Mouse (Mus musculus) lung, embryonic 14.5 days (tissue): Measurements from ENCODE around the gene Smyd3. TPM values are rescaled to one million over a fixed set of nuclear protein-coding genes. Genes with fewer than 3 reads are reported as not detected.

ENCODE experiments used
- ATAC-seq: fragments of 200-750 bp; cut with Nextera tagmentation; 2 replicates; pipeline ENCODE4 v1.8.0; 2017; ENCODE audit warnings: mild to moderate bottlenecking, moderate TSS enrichment, moderate library complexity; ENCODE audit not compliant: insufficient read depth
- DNase-seq: peaks from one replicate; pipeline ENCODE4 v3.0.0-alpha.2; 2015
- H3K27ac ChIP-seq: fragments of 300-500 bp; sonication (generic); 2 replicates; pipeline ENCODE4 v1.5.1; 2014; ENCODE audit warnings: low read depth, mild to moderate bottlenecking, moderate library complexity
- H3K27me3 ChIP-seq: fragments of 300-500 bp; sonication (generic); 2 replicates; pipeline ENCODE4 v1.6.1; 2014; ENCODE audit warnings: low read length, control low read depth; ENCODE audit not compliant: insufficient read depth
- H3K36me3 ChIP-seq: fragments of 300-500 bp; sonication (generic); 2 replicates; pipeline ENCODE4 v1.6.1; 2014; ENCODE audit warnings: control low read depth; ENCODE audit not compliant: insufficient read depth
- H3K4me1 ChIP-seq: fragments of 300-500 bp; sonication (generic); 2 replicates; pipeline ENCODE4 v1.6.1; 2014; ENCODE audit warnings: antibody characterized with exemption, control low read depth; ENCODE audit not compliant: insufficient read depth
- H3K4me2 ChIP-seq: fragments of 300-500 bp; sonication (generic); 2 replicates; pipeline ENCODE4 v1.6.1; 2014; ENCODE audit warnings: mild to moderate bottlenecking
- H3K4me3 ChIP-seq: fragments of 300-500 bp; sonication (generic); 2 replicates; pipeline ENCODE4 v1.5.1; 2014; ENCODE audit warnings: low read depth, low read length
- H3K9ac ChIP-seq: fragments of 300-500 bp; sonication (generic); 2 replicates; pipeline ENCODE4 v1.6.1; 2014
- H3K9me3 ChIP-seq: fragments of 300-500 bp; sonication (generic); 2 replicates; pipeline ENCODE4 v1.6.1; 2016; ENCODE audit warnings: low read depth, low read length, control low read depth
- CTCF ChIP-seq: IDR thresholded peaks from 2 replicates; pipeline ENCODE4 v1.5.1; 2016; ENCODE audit warnings: antibody characterized with exemption, low read depth
- WGBS: fragments of 180-500 bp; shearing (Covaris S2); extraction: QIAGEN DNeasy Blood & Tissue Kit; methylation state at CpG from one replicate; pipeline ENCODE4 v1.1.7; 2014; 5-methylcytosine and 5-hydroxymethylcytosine counted together
- polyA plus RNA-seq: library from polyadenylated mRNA; unstranded; fragments of >200 nt; fragmentation: Nextera tagmentation; extraction: Ambion mirVana; gene quantifications from 2 replicates; pipeline ENCODE4 v1.2.1, GENCODE M21; 2014

The Smyd3 gene
- polyA plus RNA-seq, 1 experiment from 2014 or later: 20.6 TPM

- ATAC-seq (no peak), DNase-seq (no peak)
- no peak overlapping the region for H3K4me2 ChIP-seq
- H3K9ac ChIP-seq: no peak overlapping the region
- H3K9me3 ChIP-seq: no peaks in the 10 kb centered on the region
- no peaks in the 10 kb centered on the region for H3K27me3 ChIP-seq
- H3K4me1 ChIP-seq: no peaks in the 10 kb centered on the region
- no peaks in the 10 kb centered on the region for H3K36me3 ChIP-seq
- no peak overlapping the region for H3K27ac ChIP-seq
- no peak overlapping the region for H3K4me3 ChIP-seq
- 46% methylated on average over 8 of the region's 8 CpGs for WGBS
- TF ChIP-seq CTCF: no peak
These were observed 74.4 kb downstream of the Smyd3 start for GRCm38 (mm10) chr1:179443423-179443822.

- TF ChIP-seq CTCF: no peak
- Histone ChIP-seq H3K27ac (no peak overlapping the region), H3K9me3 (no peaks in the 10 kb centered on the region), H3K9ac (no peak overlapping the region), H3K4me1 (no peaks in the 10 kb centered on the region), H3K4me3 (no peak overlapping the region), H3K4me2 (no peak overlapping the region), H3K36me3 (no peaks in the 10 kb centered on the region), H3K27me3 (no peaks in the 10 kb centered on the region)
- DNase-seq (no peak), ATAC-seq (no peak)
- WGBS: 82% methylated on average over 11 of the region's 11 CpGs
These were observed 81.2 kb downstream of the Smyd3 start for GRCm38 (mm10) chr1:179436596-179436995.

DNA sequence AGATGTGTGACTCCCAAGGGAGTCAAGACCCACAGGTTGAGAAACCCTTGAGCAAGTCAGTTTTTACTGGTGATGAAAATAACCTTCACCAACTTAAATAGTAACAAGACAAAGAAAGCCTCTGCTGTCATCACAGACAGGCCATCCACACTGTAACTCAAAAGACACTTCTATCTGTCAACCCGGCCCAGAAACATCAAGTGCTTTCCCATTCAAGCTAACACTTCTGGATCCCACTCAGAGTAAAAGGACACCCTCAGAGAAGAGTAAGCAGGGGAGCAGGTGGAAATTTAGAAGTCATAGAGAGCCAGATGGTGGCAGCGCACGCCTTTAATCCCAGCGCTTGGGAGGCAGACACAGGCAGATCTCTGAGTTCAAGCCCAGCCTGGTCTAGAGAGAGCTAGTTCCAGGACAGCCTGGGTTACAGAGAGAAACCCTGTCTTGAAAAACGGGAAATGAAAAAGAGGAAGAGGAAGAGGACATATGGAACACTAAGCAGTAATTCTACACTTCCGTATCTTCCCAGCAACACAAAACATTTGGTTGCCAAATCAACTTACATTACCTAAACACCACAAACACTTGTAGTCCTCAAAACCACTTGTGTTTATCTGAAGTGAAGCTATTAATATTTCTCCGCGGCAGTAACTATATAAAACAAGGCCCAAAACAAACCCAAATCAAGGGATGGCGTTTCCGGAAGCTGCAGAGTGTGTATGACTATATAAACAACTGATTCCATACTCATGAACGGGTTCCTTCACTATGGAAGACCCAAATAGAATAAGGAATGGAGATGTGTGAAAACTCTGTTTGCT lies 83.2 kb downstream of the Smyd3 start:
- H3K9ac ChIP-seq: no peak overlapping the region
- WGBS: 83% methylated on average over 11 of the region's 11 CpGs
- no peak overlapping the region for H3K4me2 ChIP-seq
- no peak for DNase-seq
- no peak for TF ChIP-seq CTCF
- H3K36me3 ChIP-seq: no peaks in the 10 kb centered on the region
- ATAC-seq: no peak
- no peaks in the 10 kb centered on the region for H3K4me1 ChIP-seq
- H3K9me3 ChIP-seq: no peaks in the 10 kb centered on the region
- H3K4me3 ChIP-seq: no peak overlapping the region
- H3K27me3 ChIP-seq: no peaks in the 10 kb centered on the region
- no peak overlapping the region for H3K27ac ChIP-seq

- no peak overlapping the region for H3K4me2 ChIP-seq
- H3K27me3 ChIP-seq: no peaks in the 10 kb centered on the region
- no peaks in the 10 kb centered on the region for H3K9me3 ChIP-seq
- no peak overlapping the region for H3K27ac ChIP-seq
- no peak for TF ChIP-seq CTCF
- ATAC-seq (no peak), DNase-seq (no peak)
- H3K4me1 ChIP-seq: no peaks in the 10 kb centered on the region
- H3K36me3 ChIP-seq: no peaks in the 10 kb centered on the region
- no peak overlapping the region for H3K9ac ChIP-seq
- WGBS: 73% methylated on average over 7 of the region's 7 CpGs
- H3K4me3 ChIP-seq: no peak overlapping the region
These were observed 84.0 kb downstream of the Smyd3 start for GRCm38 (mm10) chr1:179433828-179434227.

- 64% methylated on average over 8 of the region's 8 CpGs for WGBS
- no peaks in the 10 kb centered on the region for H3K27me3 ChIP-seq
- no peaks in the 10 kb centered on the region for H3K4me1 ChIP-seq
- no peaks in the 10 kb centered on the region for H3K36me3 ChIP-seq
- DNase-seq (no peak), ATAC-seq (no peak)
- no peak overlapping the region for H3K27ac ChIP-seq
- no peak overlapping the region for H3K9ac ChIP-seq
- H3K4me2 ChIP-seq: no peak overlapping the region
- TF ChIP-seq CTCF: no peak
- H3K4me3 ChIP-seq: no peak overlapping the region
- no peaks in the 10 kb centered on the region for H3K9me3 ChIP-seq
These were observed 84.5 kb downstream of the Smyd3 start for GRCm38 (mm10) chr1:179433355-179433754.

DNA sequence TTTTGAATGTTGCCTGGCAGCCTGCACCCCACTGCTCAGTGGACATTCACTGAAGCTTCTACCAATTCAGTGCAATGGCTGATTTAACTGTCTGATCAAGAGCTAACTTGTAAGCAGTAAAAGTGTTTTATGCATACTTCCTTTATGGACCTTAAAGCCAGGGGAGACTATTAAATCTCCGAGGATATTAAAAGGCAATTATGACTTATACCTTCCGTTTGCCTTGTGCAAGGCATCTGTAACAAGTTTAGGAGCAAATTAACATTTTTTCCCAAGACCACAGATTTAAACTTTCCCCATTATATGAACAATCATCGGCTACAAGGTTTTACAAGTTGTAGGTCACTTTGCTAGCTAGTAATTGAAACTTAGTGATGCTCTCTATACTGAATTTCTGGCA lies 87.8 kb downstream of the Smyd3 start:
- no peak overlapping the region for H3K27ac ChIP-seq
- H3K4me2 ChIP-seq: no peak overlapping the region
- H3K9me3 ChIP-seq: no peaks in the 10 kb centered on the region
- no peaks in the 10 kb centered on the region for H3K4me1 ChIP-seq
- no peaks in the 10 kb centered on the region for H3K36me3 ChIP-seq
- DNase-seq (no peak), ATAC-seq (no peak)
- no peak overlapping the region for H3K9ac ChIP-seq
- no peaks in the 10 kb centered on the region for H3K27me3 ChIP-seq
- 82% methylated on average over 3 of the region's 3 CpGs for WGBS
- TF ChIP-seq CTCF: no peak
- H3K4me3 ChIP-seq: no peak overlapping the region

GRCm38 (mm10) chr1:179424879-179425472 lies 92.9 kb downstream of the Smyd3 start:
- no peaks in the 10 kb centered on the region for H3K4me1 ChIP-seq
- DNase-seq (no peak), ATAC-seq (no peak)
- H3K36me3 ChIP-seq: no peaks in the 10 kb centered on the region
- H3K27me3 ChIP-seq: no peaks in the 10 kb centered on the region
- no peak for TF ChIP-seq CTCF
- no peak overlapping the region for H3K27ac ChIP-seq
- no peak overlapping the region for H3K4me3 ChIP-seq
- H3K9me3 ChIP-seq: no peaks in the 10 kb centered on the region
- WGBS: 91% methylated on average over 12 of the region's 12 CpGs
- no peak overlapping the region for H3K9ac ChIP-seq
- no peak overlapping the region for H3K4me2 ChIP-seq
